Mouse (Mus musculus): Measurements from ENCODE around the gene Atp5l.

Atp5l gene

DNA sequence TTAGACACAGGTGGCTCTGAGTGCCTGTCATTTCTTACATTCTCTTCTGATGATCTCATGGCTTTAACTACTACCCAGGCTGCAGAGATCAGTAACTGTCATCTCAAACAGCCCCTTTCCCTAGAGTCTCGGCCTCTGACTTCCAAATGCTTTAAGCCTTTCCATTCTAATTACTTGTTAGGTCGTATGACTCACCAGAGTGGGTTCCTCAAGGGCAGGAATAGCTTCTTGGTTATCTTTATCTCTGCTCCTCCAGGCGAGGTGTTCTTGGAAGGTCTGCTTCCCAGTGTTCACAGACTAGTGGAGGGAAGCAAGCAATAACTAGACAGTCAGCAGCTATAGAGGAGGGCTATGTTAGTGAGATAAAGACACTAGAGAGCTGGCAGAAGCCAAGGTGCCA lies 27.9 kb downstream of the Atp5l start:
- no peak for DNase-seq (ENCODE audit: low read depth, low spot score)

- DNase-seq (ENCODE audit: low read depth, low spot score): no peak
Measured at GRCm38 (mm10) chr9:44891210-44891609, 29.3 kb downstream of the Atp5l start.

GRCm38 (mm10) chr9:44890122-44890521 lies 30.4 kb downstream of the Atp5l start:
- no peak for DNase-seq (ENCODE audit: low read depth, low spot score)

GRCm38 (mm10) chr9:44888114-44888624 lies 32.4 kb downstream of the Atp5l start:
- no peak for DNase-seq (ENCODE audit: low read depth, low spot score)

GRCm38 (mm10) chr9:44882981-44883569 lies 37.5 kb downstream of the Atp5l start:
- no peak for DNase-seq (ENCODE audit: low read depth, low spot score)

GRCm38 (mm10) chr9:44882436-44882980 lies 38.0 kb downstream of the Atp5l start:
- no peak for DNase-seq (ENCODE audit: low read depth, low spot score)

- DNase-seq (ENCODE audit: low read depth, low spot score): no peak
Measured at GRCm38 (mm10) chr9:44881941-44882435, 38.6 kb downstream of the Atp5l start.

DNA sequence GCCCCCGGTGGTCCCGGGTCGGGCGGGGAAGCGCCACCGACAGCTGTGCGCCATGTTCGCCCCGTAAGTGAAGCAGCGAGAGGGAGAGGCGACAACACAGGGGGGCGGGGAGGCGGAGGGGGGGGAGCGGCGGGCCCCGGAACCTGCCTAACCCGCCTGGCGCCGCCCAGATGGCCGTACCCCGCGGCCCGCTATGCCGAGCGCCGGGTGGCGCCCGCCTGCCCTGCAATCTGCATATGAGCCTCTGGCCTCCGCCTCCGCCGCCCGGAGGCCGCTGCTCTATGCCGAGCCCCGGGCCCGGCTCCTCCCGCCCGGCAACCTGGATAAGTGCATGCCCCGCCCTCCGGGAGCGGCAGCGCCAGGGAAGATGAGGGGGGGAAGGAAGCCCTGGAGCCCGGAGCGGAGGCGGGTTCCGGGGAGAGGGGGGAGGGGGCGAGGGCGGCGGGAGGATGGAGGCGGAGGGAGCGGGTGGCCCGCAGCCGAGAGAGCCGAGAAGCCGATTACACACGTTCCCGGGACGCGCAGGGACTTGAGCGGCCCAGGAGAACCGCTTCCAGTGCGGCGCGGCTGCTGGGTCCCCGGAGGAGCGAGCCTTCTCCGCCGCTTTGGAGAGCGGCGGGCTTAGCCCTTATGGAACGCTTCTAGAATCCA lies 39.2 kb downstream of the Atp5l start, which contains the start of gene Kmt2a:
Kmt2a (minus strand) TSS at position 76 of the 651 bp plus-strand sequence.
- DNase-seq (ENCODE audit: low read depth, low spot score): peak; percentile 89

DNA sequence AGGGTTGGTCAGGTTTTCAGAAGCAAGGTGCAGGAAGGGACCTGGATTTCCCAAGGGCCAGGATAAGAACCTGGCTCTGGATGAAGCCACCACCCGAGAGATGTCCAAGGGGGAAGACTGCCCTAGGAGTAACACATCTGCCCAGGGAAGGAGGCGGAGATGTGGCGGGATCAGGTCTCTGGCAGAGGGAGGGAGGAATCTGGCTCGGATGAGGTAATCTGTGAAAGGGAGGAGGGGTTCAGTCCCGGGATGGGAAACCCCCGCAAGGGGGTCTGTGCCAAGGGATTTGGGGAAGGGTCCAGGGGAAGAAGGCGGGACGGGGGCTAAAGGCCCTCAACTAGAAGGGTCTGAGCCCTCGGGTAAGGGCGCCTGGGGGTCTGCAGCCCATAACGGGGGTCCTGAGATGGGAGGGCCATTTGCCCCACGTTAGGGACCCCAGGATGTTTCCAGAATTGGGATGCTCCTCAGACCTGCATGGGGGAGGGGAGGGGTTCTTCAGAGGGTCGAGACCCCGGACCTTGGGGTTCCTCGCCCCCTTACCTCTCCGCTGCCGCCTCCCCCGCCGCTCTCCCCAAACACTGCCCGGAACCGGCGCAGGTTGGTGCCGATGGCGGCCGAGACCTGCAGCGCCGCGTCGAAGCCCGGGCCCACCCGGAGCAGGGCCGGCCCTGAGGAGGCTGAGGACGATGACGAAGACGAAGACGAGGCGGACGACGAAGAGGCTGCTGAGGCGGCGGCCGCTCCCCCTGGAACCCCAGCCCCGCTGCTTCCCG lies 40.0 kb downstream of the Atp5l start:
- no peak for DNase-seq (ENCODE audit: low read depth, low spot score)

GRCm38 (mm10) chr9:44879694-44880271 lies 40.8 kb downstream of the Atp5l start:
- DNase-seq (ENCODE audit: low read depth, low spot score): no peak

- no peak for DNase-seq (ENCODE audit: low read depth, low spot score)
Measured at GRCm38 (mm10) chr9:44878776-44879500, 41.6 kb downstream of the Atp5l start.

GRCm38 (mm10) chr9:44877686-44878085 lies 42.9 kb downstream of the Atp5l start:
- no peak for DNase-seq (ENCODE audit: low read depth, low spot score)

GRCm38 (mm10) chr9:44875476-44875875 lies 45.1 kb downstream of the Atp5l start:
- DNase-seq (ENCODE audit: low read depth, low spot score): no peak

DNA sequence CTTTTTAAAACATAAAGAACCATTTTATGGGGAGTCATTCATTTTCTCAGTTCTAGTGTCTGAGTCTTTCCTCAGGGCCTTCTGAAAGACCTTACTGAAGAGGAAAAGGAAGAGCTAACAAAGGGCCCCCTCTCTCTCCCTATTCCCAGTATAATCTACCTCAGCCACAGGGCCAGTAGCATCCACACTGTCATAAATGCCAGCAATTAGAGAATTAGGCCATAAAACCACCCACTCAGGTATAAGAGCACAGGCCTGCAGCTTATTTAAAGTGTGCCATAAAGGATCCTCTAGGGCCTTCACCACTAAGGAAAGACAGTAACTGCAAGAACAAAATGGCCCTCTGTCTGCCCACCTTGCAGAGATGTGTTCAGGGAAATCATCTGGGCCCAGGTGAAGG lies 46.3 kb downstream of the Atp5l start:
- no peak for DNase-seq (ENCODE audit: low read depth, low spot score)

GRCm38 (mm10) chr9:44873665-44874064 lies 46.9 kb downstream of the Atp5l start:
- no peak for DNase-seq (ENCODE audit: low read depth, low spot score)

- DNase-seq (ENCODE audit: low read depth, low spot score): no peak
Measured at GRCm38 (mm10) chr9:44868336-44869094, 52.0 kb downstream of the Atp5l start.

DNA sequence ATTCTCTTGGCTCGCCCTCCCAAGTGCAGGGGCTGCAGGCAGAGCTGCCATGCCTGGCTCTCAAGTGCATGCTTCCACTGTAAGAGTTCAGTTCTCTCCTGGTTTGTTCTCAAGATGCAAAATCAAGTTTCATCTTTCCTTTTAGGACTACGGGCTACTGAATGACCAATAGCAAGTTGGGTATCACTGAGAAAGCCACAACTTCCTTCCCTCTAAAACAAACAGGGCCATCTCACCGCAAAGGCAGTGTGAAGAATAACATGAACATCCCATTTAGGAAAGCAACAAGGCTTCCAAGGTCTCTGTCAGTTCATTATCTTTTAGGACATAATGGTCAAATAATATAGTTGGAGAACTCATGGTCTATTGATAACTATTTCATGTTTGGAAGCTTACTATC lies 52.9 kb downstream of the Atp5l start:
- DNase-seq (ENCODE audit: low read depth, low spot score): no peak

- DNase-seq (ENCODE audit: low read depth, low spot score): no peak
Measured at GRCm38 (mm10) chr9:44866501-44867240, 53.9 kb downstream of the Atp5l start.

Measured in c-Kit-negative CD71-positive TER-119-positive erythroid progenitor cells, embryonic 14.5 days (primary cell).